Mouse (Mus musculus) embryonic facial prominence, embryonic 10.5 days (tissue): Measurements from ENCODE around the gene Cth. TPM values are rescaled to one million over a fixed set of nuclear protein-coding genes. Genes with fewer than 3 reads are reported as not detected.
A peak's percentile ranks its signal among the peaks of the same experiment; 100 is the strongest.

ENCODE experiments used
- DNase-seq: peaks from one replicate; pipeline ENCODE4 v3.0.0-alpha.2; 2017; ENCODE audit warnings: low spot score
- H3K27ac ChIP-seq: fragments of 300-500 bp; sonication (generic); replicated peaks from 2 replicates; pipeline ENCODE4 v1.5.1; 2016; ENCODE audit warnings: mild to moderate bottlenecking
- H3K27me3 ChIP-seq: fragments of 300-500 bp; sonication (generic); replicated peaks from 2 replicates; pipeline ENCODE4 v1.6.1; 2016; ENCODE audit warnings: low read depth, mild to moderate bottlenecking; ENCODE audit not compliant: poor library complexity, severe bottlenecking
- H3K36me3 ChIP-seq: fragments of 300-500 bp; sonication (generic); replicated peaks from 2 replicates; pipeline ENCODE4 v1.6.1; 2016; ENCODE audit warnings: mild to moderate bottlenecking, moderate library complexity
- H3K4me1 ChIP-seq: fragments of 300-500 bp; sonication (generic); 2 replicates; pipeline ENCODE4 v1.6.1; 2016
- H3K4me3 ChIP-seq: fragments of 300-500 bp; sonication (generic); 2 replicates; pipeline ENCODE4 v1.5.1; 2016; ENCODE audit warnings: mild to moderate bottlenecking, moderate library complexity
- H3K9me3 ChIP-seq: fragments of 300-500 bp; sonication (generic); 2 replicates; pipeline ENCODE4 v1.6.1; 2016; ENCODE audit warnings: mild to moderate bottlenecking
- WGBS: fragments of 180-500 bp; shearing (Covaris S2); methylation state at CpG from one replicate; pipeline ENCODE4 v1.1.7; 2016; 5-methylcytosine and 5-hydroxymethylcytosine counted together
- polyA plus RNA-seq: library from polyadenylated mRNA; unstranded; fragments of >200 nt; fragmentation: Nextera tagmentation; extraction: Ambion mirVana; gene quantifications from 2 replicates; pipeline ENCODE4 v1.2.1, GENCODE M21; 2016

Cth gene
- polyA plus RNA-seq, 1 experiment from 2014 or later, result 26.9 TPM

GRCm38 (mm10) chr3:157899986-157900385, 24.9 kb downstream of the Cth start:
- Histone ChIP-seq H3K27me3 (no peaks in the 10 kb centered on the region), H3K27ac (no peak overlapping the region), H3K9me3 (no peaks in the 10 kb centered on the region), H3K36me3 (peaks cover 31% of the 10 kb centered on the region), H3K4me3 (no peak overlapping the region), H3K4me1 (no peaks in the 10 kb centered on the region)
- WGBS, result 90% methylated on average over 1 of the region's 1 CpGs
- no peak for DNase-seq

GRCm38 (mm10) chr3:157897645-157898044, 27.2 kb downstream of the Cth start:
- WGBS, result 91% methylated on average over 3 of the region's 3 CpGs
- Histone ChIP-seq H3K27me3 (no peaks in the 10 kb centered on the region), H3K4me1 (no peaks in the 10 kb centered on the region), H3K9me3 (no peaks in the 10 kb centered on the region), H3K27ac (no peak overlapping the region), H3K36me3 (peaks cover 14% of the 10 kb centered on the region; the same call in 1 of the 2 replicates), H3K4me3 (no peak overlapping the region)
- no peak for DNase-seq

- Histone ChIP-seq H3K36me3 (peaks cover 8% of the 10 kb centered on the region; the same call in 1 of the 2 replicates), H3K4me1 (no peaks in the 10 kb centered on the region), H3K27me3 (no peaks in the 10 kb centered on the region), H3K4me3 (no peak overlapping the region), H3K9me3 (no peaks in the 10 kb centered on the region), H3K27ac (no peak overlapping the region)
- no peak for DNase-seq
Measured at GRCm38 (mm10) chr3:157891819-157892218, 33.1 kb downstream of the Cth start.

GRCm38 (mm10) chr3:157884081-157884643, 40.7 kb downstream of the Cth start:
- Histone ChIP-seq H3K36me3 (no peaks in the 10 kb centered on the region), H3K4me3 (no peak overlapping the region), H3K4me1 (no peaks in the 10 kb centered on the region), H3K27ac (no peak overlapping the region), H3K9me3 (no peaks in the 10 kb centered on the region), H3K27me3 (no peaks in the 10 kb centered on the region)
- DNase-seq, result no peak
- 94% methylated on average over 6 of the region's 6 CpGs for WGBS

- 80% methylated on average over 4 of the region's 4 CpGs for WGBS
- H3K9me3 ChIP-seq, result no peaks in the 10 kb centered on the region
- no peak for DNase-seq
- no peak overlapping the region for H3K27ac ChIP-seq
- no peak overlapping the region for H3K4me3 ChIP-seq
- H3K27me3 ChIP-seq, result no peaks in the 10 kb centered on the region
- no peaks in the 10 kb centered on the region for H3K4me1 ChIP-seq
- no peaks in the 10 kb centered on the region for H3K36me3 ChIP-seq
Measured at GRCm38 (mm10) chr3:157883085-157883484, 41.8 kb downstream of the Cth start.

- Histone ChIP-seq H3K4me3 (no peak overlapping the region), H3K27me3 (no peaks in the 10 kb centered on the region), H3K27ac (no peak overlapping the region), H3K9me3 (no peaks in the 10 kb centered on the region), H3K4me1 (no peaks in the 10 kb centered on the region), H3K36me3 (no peaks in the 10 kb centered on the region)
- DNase-seq, result no peak
- 88% methylated on average over 3 of the region's 3 CpGs for WGBS
Measured at GRCm38 (mm10) chr3:157881992-157882391, 42.9 kb downstream of the Cth start.

GRCm38 (mm10) chr3:157880983-157881382, 43.9 kb downstream of the Cth start:
- Histone ChIP-seq H3K27ac (no peak overlapping the region), H3K36me3 (no peaks in the 10 kb centered on the region), H3K4me3 (no peak overlapping the region), H3K9me3 (no peaks in the 10 kb centered on the region), H3K27me3 (no peaks in the 10 kb centered on the region), H3K4me1 (no peaks in the 10 kb centered on the region)
- no peak for DNase-seq
- 87% methylated on average over 3 of the region's 3 CpGs for WGBS

- Histone ChIP-seq H3K36me3 (no peaks in the 10 kb centered on the region), H3K27ac (no peak overlapping the region), H3K9me3 (no peaks in the 10 kb centered on the region), H3K4me3 (no peak overlapping the region), H3K27me3 (no peaks in the 10 kb centered on the region), H3K4me1 (no peaks in the 10 kb centered on the region)
- DNase-seq, result no peak
Measured at GRCm38 (mm10) chr3:157877847-157878246, 47.0 kb downstream of the Cth start.

GRCm38 (mm10) chr3:157876439-157877156, 48.3 kb downstream of the Cth start:
- Histone ChIP-seq H3K9me3 (no peaks in the 10 kb centered on the region), H3K4me1 (no peaks in the 10 kb centered on the region), H3K27me3 (no peaks in the 10 kb centered on the region), H3K36me3 (no peaks in the 10 kb centered on the region), H3K4me3 (no peak overlapping the region), H3K27ac (no peak overlapping the region)
- WGBS, result 54% methylated on average over 11 of the region's 11 CpGs
- DNase-seq, result peak; percentile 38

GRCm38 (mm10) chr3:157872897-157873296, 52.0 kb downstream of the Cth start:
- Histone ChIP-seq H3K9me3 (no peaks in the 10 kb centered on the region), H3K27ac (no peak overlapping the region), H3K4me3 (no peak overlapping the region), H3K27me3 (no peaks in the 10 kb centered on the region), H3K36me3 (no peaks in the 10 kb centered on the region), H3K4me1 (no peaks in the 10 kb centered on the region)
- WGBS, result 87% methylated on average over 4 of the region's 4 CpGs
- no peak for DNase-seq

GRCm38 (mm10) chr3:157867836-157868235, 57.0 kb downstream of the Cth start:
- Histone ChIP-seq H3K9me3 (no peaks in the 10 kb centered on the region), H3K36me3 (no peaks in the 10 kb centered on the region), H3K4me3 (no peak overlapping the region), H3K4me1 (no peaks in the 10 kb centered on the region), H3K27me3 (no peaks in the 10 kb centered on the region), H3K27ac (no peak overlapping the region)
- 89% methylated on average over 2 of the region's 2 CpGs for WGBS
- no peak for DNase-seq

GRCm38 (mm10) chr3:157866251-157866650, 58.6 kb downstream of the Cth start:
- no peak for DNase-seq
- no peak overlapping the region for H3K4me3 ChIP-seq
- H3K4me1 ChIP-seq, result no peaks in the 10 kb centered on the region
- no peaks in the 10 kb centered on the region for H3K9me3 ChIP-seq
- H3K27me3 ChIP-seq, result no peaks in the 10 kb centered on the region
- no peak overlapping the region for H3K27ac ChIP-seq
- H3K36me3 ChIP-seq, result no peaks in the 10 kb centered on the region
- WGBS, result 72% methylated on average over 4 of the region's 4 CpGs

- H3K9me3 ChIP-seq, result no peaks in the 10 kb centered on the region
- H3K4me1 ChIP-seq, result no peaks in the 10 kb centered on the region
- no peak overlapping the region for H3K27ac ChIP-seq
- no peak overlapping the region for H3K4me3 ChIP-seq
- H3K27me3 ChIP-seq, result no peaks in the 10 kb centered on the region
- DNase-seq, result no peak
- 86% methylated on average over 2 of the region's 2 CpGs for WGBS
- no peaks in the 10 kb centered on the region for H3K36me3 ChIP-seq
Measured at GRCm38 (mm10) chr3:157865848-157866247, 59.0 kb downstream of the Cth start.
